Mouse (Mus musculus) myocyte (in vitro differentiated cells): ENCODE data around the gene Insr. TPM values are rescaled to one million over a fixed set of nuclear protein-coding genes. Genes with fewer than 3 reads are reported as not detected.

ENCODE experiments used
- H3K27me3 ChIP-seq: one replicate; pipeline ENCODE4 v1.6.1; 2011; ENCODE audit not compliant: control insufficient read depth, insufficient read depth, insufficient read length
- H3K36me3 ChIP-seq: one replicate; pipeline ENCODE4 v1.6.1; 2011; ENCODE audit not compliant: control insufficient read depth, insufficient read depth
- H3K4me2 ChIP-seq: one replicate; pipeline ENCODE4 v1.6.1; 2011; ENCODE audit warnings: low read depth, control low read depth
- H3K4me3 ChIP-seq: one replicate; pipeline ENCODE4 v1.5.1; 2011; ENCODE audit warnings: mild to moderate bottlenecking, control low read depth, moderate library complexity
- H3K79me2 ChIP-seq: one replicate; pipeline ENCODE4 v1.6.1; 2011; ENCODE audit not compliant: control insufficient read depth, insufficient read depth
- H3ac ChIP-seq: one replicate; pipeline ENCODE4 v1.6.1; 2011; ENCODE audit not compliant: control insufficient read depth, insufficient read length
- CEBPB ChIP-seq: IDR thresholded peaks from 2 replicates; pipeline ENCODE4 v1.6.1; 2011; ENCODE audit warnings: mild to moderate bottlenecking, moderate library complexity; ENCODE audit not compliant: poor library complexity, insufficient read depth, severe bottlenecking
- E2F4 ChIP-seq: IDR thresholded peaks from one replicate; pipeline ENCODE4 v1.6.1; 2011; ENCODE audit warnings: mild to moderate bottlenecking, control low read depth, moderate library complexity; ENCODE audit not compliant: insufficient read depth
- MAX ChIP-seq: IDR thresholded peaks from one replicate; pipeline ENCODE4 v1.6.1; 2011; ENCODE audit warnings: low read depth, mild to moderate bottlenecking, control low read depth
- MYOD1 ChIP-seq, 3 experiments: IDR thresholded peaks; one replicate each; pipeline ENCODE4 v1.6.1; 2011; ENCODE audit warnings: control low read depth in 2 of 3, low read depth in 2 of 3, mild to moderate bottlenecking in 2 of 3, moderate library complexity in 1 of 3; ENCODE audit not compliant: insufficient read length in 2 of 3, control insufficient read depth in 1 of 3
- MYOG ChIP-seq, 3 experiments: IDR thresholded peaks; one replicate each; pipeline ENCODE4 v1.6.1; 2011; ENCODE audit warnings: control low read depth in 2 of 3, low read depth in 2 of 3, mild to moderate bottlenecking in 2 of 3; ENCODE audit not compliant: insufficient read length in 2 of 3, control insufficient read depth in 1 of 3, insufficient read depth in 1 of 3
- POLR2A ChIP-seq: IDR thresholded peaks from one replicate; pipeline ENCODE4 v1.6.1; 2011; ENCODE audit warnings: low read depth, mild to moderate bottlenecking, control low read depth, moderate library complexity; ENCODE audit not compliant: insufficient read length
- POLR2AphosphoS2 ChIP-seq: IDR thresholded peaks from one replicate; pipeline ENCODE4 v1.6.1; 2011; ENCODE audit warnings: low read depth, control low read depth; ENCODE audit not compliant: insufficient read length
- REST ChIP-seq: IDR thresholded peaks from one replicate; pipeline ENCODE4 v1.6.1; 2011; ENCODE audit warnings: mild to moderate bottlenecking, control low read depth, moderate library complexity; ENCODE audit not compliant: insufficient read depth, insufficient read length
- SRF ChIP-seq: IDR thresholded peaks from one replicate; pipeline ENCODE4 v1.6.1; 2011; ENCODE audit warnings: low read depth; ENCODE audit not compliant: control insufficient read depth, insufficient read length
- TCF12 ChIP-seq: IDR thresholded peaks from one replicate; pipeline ENCODE4 v1.6.1; 2011; ENCODE audit warnings: mild to moderate bottlenecking, control low read depth; ENCODE audit not compliant: poor library complexity, insufficient read depth, severe bottlenecking
- TCF3 ChIP-seq: IDR thresholded peaks from one replicate; pipeline ENCODE4 v1.6.1; 2011; ENCODE audit warnings: low read depth, control low read depth; ENCODE audit not compliant: insufficient read length
- USF1 ChIP-seq: IDR thresholded peaks from one replicate; pipeline ENCODE4 v1.6.1; 2011; ENCODE audit warnings: low read depth, mild to moderate bottlenecking, control low read depth, moderate library complexity
- polyA plus RNA-seq: library from polyadenylated mRNA; unstranded; fragments of >200 nt; fragmentation: generic; extraction: Trizol; gene quantifications from one replicate; pipeline ENCODE4 v1.2.1, GENCODE M21; 2012; ENCODE audit warnings: missing spikeins

Insr gene
- polyA plus RNA-seq, 1 experiment = 4.6 TPM

- no peak overlapping the region for H3ac ChIP-seq
- TF ChIP-seq TCF12 (no peak), MYOG (IDR thresholded peaks at IDR 0.05; ENCODE audit: control insufficient read depth in 1 of 3, insufficient read depth in 1 of 3, insufficient read length in 2 of 3, low read depth in 2 of 3) (no peak), MAX (no peak), POLR2A (no peak), MYOD1 (IDR thresholded peaks at IDR 0.05; ENCODE audit: control insufficient read depth in 1 of 3, insufficient read length in 2 of 3, low read depth in 2 of 3) (no peak), POLR2AphosphoS2 (no peak), E2F4 (no peak), SRF (no peak), REST (no peak), USF1 (no peak), TCF3 (no peak), CEBPB (no peak)
- H3K36me3 ChIP-seq = no peaks in the 10 kb centered on the region
- no peak overlapping the region for H3K4me3 ChIP-seq
- no peaks in the 10 kb centered on the region for H3K27me3 ChIP-seq
- H3K4me2 ChIP-seq = no peak overlapping the region
- no peaks in the 10 kb centered on the region for H3K79me2 ChIP-seq
Measured at GRCm38 (mm10) chr8:3209268-3209667, 70.1 kb downstream of the Insr start.

GRCm38 (mm10) chr8:3208729-3209128 is 70.7 kb downstream of the Insr start:
- no peaks in the 10 kb centered on the region for H3K36me3 ChIP-seq
- no peaks in the 10 kb centered on the region for H3K27me3 ChIP-seq
- TF ChIP-seq SRF (no peak), E2F4 (no peak), TCF12 (no peak), CEBPB (no peak), POLR2AphosphoS2 (no peak), MYOG (IDR thresholded peaks at IDR 0.05; ENCODE audit: control insufficient read depth in 1 of 3, insufficient read depth in 1 of 3, insufficient read length in 2 of 3, low read depth in 2 of 3) (no peak), USF1 (no peak), POLR2A (no peak), MAX (no peak), REST (no peak), MYOD1 (IDR thresholded peaks at IDR 0.05; ENCODE audit: control insufficient read depth in 1 of 3, insufficient read length in 2 of 3, low read depth in 2 of 3) (no peak), TCF3 (no peak)
- no peak overlapping the region for H3ac ChIP-seq
- no peaks in the 10 kb centered on the region for H3K79me2 ChIP-seq
- H3K4me2 ChIP-seq = no peak overlapping the region
- no peak overlapping the region for H3K4me3 ChIP-seq

- no peaks in the 10 kb centered on the region for H3K27me3 ChIP-seq
- H3K4me2 ChIP-seq = no peak overlapping the region
- H3K79me2 ChIP-seq = no peaks in the 10 kb centered on the region
- no peak for TF ChIP-seq E2F4
- TF ChIP-seq MYOG (IDR thresholded peaks at IDR 0.05; ENCODE audit: control insufficient read depth in 1 of 3, insufficient read depth in 1 of 3, insufficient read length in 2 of 3, low read depth in 2 of 3) = no peak
- TF ChIP-seq POLR2AphosphoS2 = no peak
- no peak for TF ChIP-seq TCF3
- no peak for TF ChIP-seq REST
- no peak for TF ChIP-seq CEBPB
- TF ChIP-seq USF1 = no peak
- no peak for TF ChIP-seq POLR2A
- no peak for TF ChIP-seq MYOD1 (IDR thresholded peaks at IDR 0.05; ENCODE audit: control insufficient read depth in 1 of 3, insufficient read length in 2 of 3, low read depth in 2 of 3)
- no peak for TF ChIP-seq SRF
- no peak for TF ChIP-seq TCF12
- TF ChIP-seq MAX = no peak
- H3K4me3 ChIP-seq = no peak overlapping the region
- H3K36me3 ChIP-seq = peaks cover 8% of the 10 kb centered on the region
- no peak overlapping the region for H3ac ChIP-seq
Measured at GRCm38 (mm10) chr8:3204758-3205443, 74.5 kb downstream of the Insr start.

GRCm38 (mm10) chr8:3202792-3203191 is 76.6 kb downstream of the Insr start:
- Histone ChIP-seq H3K4me3 (no peak overlapping the region), H3ac (no peak overlapping the region), H3K27me3 (no peaks in the 10 kb centered on the region), H3K79me2 (no peaks in the 10 kb centered on the region), H3K36me3 (peaks cover 8% of the 10 kb centered on the region), H3K4me2 (no peak overlapping the region)
- TF ChIP-seq TCF3 (no peak), CEBPB (no peak), TCF12 (no peak), MYOD1 (IDR thresholded peaks at IDR 0.05; ENCODE audit: control insufficient read depth in 1 of 3, insufficient read length in 2 of 3, low read depth in 2 of 3) (no peak), E2F4 (no peak), REST (no peak), MYOG (IDR thresholded peaks at IDR 0.05; ENCODE audit: control insufficient read depth in 1 of 3, insufficient read depth in 1 of 3, insufficient read length in 2 of 3, low read depth in 2 of 3) (no peak), MAX (no peak), POLR2AphosphoS2 (no peak), USF1 (no peak), SRF (no peak), POLR2A (no peak)
